Mouse (Mus musculus) hindbrain, embryonic 15.5 days (tissue): Measurements from ENCODE around the gene Shprh. TPM values are rescaled to one million over a fixed set of nuclear protein-coding genes. Genes with fewer than 3 reads are reported as not detected.
"Not testable (repeated sequence)": the region's sequence is repeated elsewhere in the genome, so short reads cannot be mapped to it uniquely, and the experiment has no call there.

Source experiments
- ATAC-seq: fragments of 200-750 bp; cut with Nextera tagmentation; 2 replicates; pipeline ENCODE4 v1.8.0; 2017; ENCODE audit warnings: low read depth, moderate number of reproducible peaks, moderate TSS enrichment; ENCODE audit not compliant: low FRiP score
- H3K27ac ChIP-seq: fragments of 300-500 bp; sonication (generic); replicated peaks from 2 replicates; pipeline ENCODE4 v1.5.1; 2015; ENCODE audit warnings: mild to moderate bottlenecking, inconsistent platforms
- H3K27me3 ChIP-seq: fragments of 300-500 bp; sonication (generic); 2 replicates; pipeline ENCODE4 v1.6.1; 2015; ENCODE audit warnings: control low read depth, inconsistent platforms
- H3K36me3 ChIP-seq: fragments of 300-500 bp; sonication (generic); 2 replicates; pipeline ENCODE4 v1.6.1; 2015; ENCODE audit warnings: control low read depth, inconsistent platforms
- H3K4me1 ChIP-seq: fragments of 300-500 bp; sonication (generic); replicated peaks from 2 replicates; pipeline ENCODE4 v1.6.1; 2015; ENCODE audit warnings: control low read depth, inconsistent platforms
- H3K4me2 ChIP-seq: fragments of 300-500 bp; sonication (generic); 2 replicates; pipeline ENCODE4 v1.6.1; 2015; ENCODE audit warnings: moderate library complexity, mild to moderate bottlenecking, inconsistent platforms
- H3K4me3 ChIP-seq: fragments of 300-500 bp; sonication (generic); 2 replicates; pipeline ENCODE4 v1.5.1; 2015; ENCODE audit warnings: mild to moderate bottlenecking, inconsistent platforms
- H3K9ac ChIP-seq: fragments of 300-500 bp; sonication (generic); 2 replicates; pipeline ENCODE4 v1.6.1; 2015; ENCODE audit warnings: inconsistent platforms
- H3K9me3 ChIP-seq: fragments of 300-500 bp; sonication (generic); 2 replicates; pipeline ENCODE4 v1.6.1; 2016; ENCODE audit warnings: control low read depth, inconsistent platforms
- WGBS: fragments of 180-500 bp; shearing (Covaris S2); methylation state at CpG from one replicate; pipeline ENCODE4 v1.1.7; 2015; 5-methylcytosine and 5-hydroxymethylcytosine counted together
- polyA plus RNA-seq: library from polyadenylated mRNA; unstranded; fragments of >200 nt; fragmentation: Nextera tagmentation; extraction: Ambion mirVana; gene quantifications from 2 replicates; pipeline ENCODE4 v1.2.1, GENCODE M21; 2015

Shprh gene
- polyA plus RNA-seq, 1 experiment from 2014 or later = 18.4 TPM

DNA sequence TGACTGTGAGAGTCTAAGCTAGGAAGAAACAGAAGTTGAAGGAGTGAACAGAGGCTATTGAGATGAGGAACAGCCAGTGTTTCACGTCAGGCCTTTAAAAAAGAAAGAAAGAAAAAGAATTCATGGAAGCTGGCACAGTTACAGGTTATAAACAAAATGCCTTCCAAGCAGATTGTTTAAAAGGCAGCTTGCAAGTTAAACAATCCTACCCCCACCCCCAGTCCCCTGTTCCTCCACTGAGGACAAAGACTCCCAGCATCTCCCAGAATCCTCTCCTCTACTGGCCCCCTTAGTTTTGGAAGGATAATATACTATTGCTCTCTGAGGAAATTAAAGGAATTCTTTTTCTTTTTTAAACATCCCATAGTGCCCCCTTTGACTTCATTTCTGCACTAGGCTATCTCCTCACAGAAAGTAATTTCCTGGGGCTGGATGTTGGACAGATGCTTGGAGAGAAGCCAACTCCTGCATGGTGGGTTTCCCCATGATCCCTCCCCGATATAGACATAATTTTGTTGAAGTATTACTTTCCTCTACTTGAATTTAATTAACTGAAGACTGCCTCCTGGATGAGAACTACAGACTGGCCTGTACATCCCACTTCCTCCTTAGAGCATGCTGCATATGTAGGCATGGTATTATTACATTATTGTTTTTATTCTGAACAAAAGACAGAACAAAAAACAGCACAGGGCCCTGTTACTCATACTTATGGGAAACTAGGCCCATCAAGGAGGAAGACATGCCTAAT is 101.2 kb downstream of the Shprh start:
- H3K9ac ChIP-seq = no peak overlapping the region
- H3K4me2 ChIP-seq = no peak overlapping the region
- H3K4me1 ChIP-seq = no peaks in the 10 kb centered on the region
- 0 out of 2 replicates have a peak, but pooled peaks have one; percentile 61 for ATAC-seq
- no peaks in the 10 kb centered on the region for H3K9me3 ChIP-seq
- no peak overlapping the region for H3K4me3 ChIP-seq
- H3K36me3 ChIP-seq = no peaks in the 10 kb centered on the region
- 32% methylated on average over 2 of the region's 2 CpGs for WGBS
- no peaks in the 10 kb centered on the region for H3K27me3 ChIP-seq
- no peak overlapping the region for H3K27ac ChIP-seq

DNA sequence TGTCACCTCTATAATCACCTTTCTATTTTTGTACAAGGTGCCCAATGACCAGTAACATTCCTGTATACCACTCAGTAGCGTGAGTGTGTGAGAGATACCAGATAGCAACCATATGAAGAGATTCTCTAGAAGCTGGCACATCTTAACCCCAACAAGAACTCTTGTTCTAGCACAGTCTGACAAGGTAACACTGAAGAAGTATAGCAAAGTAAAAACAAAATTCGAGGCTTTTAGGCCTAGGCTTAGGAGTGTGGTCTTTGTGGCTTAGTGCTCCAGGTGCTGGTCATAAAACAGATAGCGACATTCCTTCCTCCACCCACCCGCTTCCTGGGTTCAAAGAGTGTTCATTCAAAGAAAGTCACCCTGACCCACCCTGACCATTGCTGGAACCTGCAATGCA is 104.4 kb downstream of the Shprh start:
- not testable (repeated sequence) for H3K27ac ChIP-seq, H3K9ac ChIP-seq, H3K4me3 ChIP-seq, H3K4me1 ChIP-seq, H3K9me3 ChIP-seq, ATAC-seq, H3K27me3 ChIP-seq, H3K36me3 ChIP-seq, H3K4me2 ChIP-seq
- WGBS = 91% methylated on average over 4 of the region's 4 CpGs

DNA sequence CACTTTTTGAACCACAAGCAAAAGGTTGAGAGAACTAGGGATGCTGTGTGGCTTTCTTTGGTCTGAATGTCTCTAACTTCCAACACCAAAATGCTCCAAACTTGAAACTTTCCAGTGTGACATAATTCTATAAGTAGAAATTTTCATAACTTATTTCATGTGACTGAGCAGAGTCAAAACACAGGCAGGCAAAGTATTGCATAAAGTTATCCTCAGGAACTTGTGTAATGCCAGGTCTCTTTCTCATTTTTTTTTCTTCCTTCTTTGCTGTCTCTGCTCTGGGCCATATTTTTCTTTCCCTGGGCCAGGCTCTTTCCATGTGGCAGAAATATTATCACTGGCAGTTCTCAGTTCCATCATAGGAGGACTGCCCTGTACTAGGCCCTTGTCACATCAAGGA is 110.9 kb downstream of the Shprh start:
- Histone ChIP-seq H3K4me3 (no peak overlapping the region), H3K27me3 (no peaks in the 10 kb centered on the region), H3K36me3 (no peaks in the 10 kb centered on the region), H3K4me1 (no peaks in the 10 kb centered on the region), H3K9ac (no peak overlapping the region), H3K27ac (no peak overlapping the region), H3K4me2 (no peak overlapping the region), H3K9me3 (no peaks in the 10 kb centered on the region)
- no peak for ATAC-seq

DNA sequence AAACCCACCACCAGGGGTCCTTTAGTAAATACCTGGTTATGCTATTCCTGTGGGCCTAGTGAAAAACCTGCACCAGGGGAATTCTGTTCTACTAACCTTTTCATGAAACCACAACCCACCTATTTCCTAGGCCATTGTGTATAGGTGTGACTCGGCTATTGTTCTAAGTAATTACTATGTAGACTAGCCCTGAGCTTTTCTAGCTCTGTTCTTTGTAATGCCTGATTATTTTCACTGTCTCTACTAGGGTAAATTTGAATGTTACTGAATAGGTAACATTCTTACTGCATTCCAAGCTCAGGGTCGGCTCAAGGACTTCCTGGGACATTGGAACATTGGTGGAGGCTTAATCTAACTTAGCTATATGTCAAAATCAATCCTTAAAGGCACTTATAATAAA is 113.1 kb downstream of the Shprh start:
- WGBS = 88% methylated on average over 2 of the region's 2 CpGs
- H3K36me3 ChIP-seq, H3K27ac ChIP-seq, H3K4me2 ChIP-seq, H3K9ac ChIP-seq, H3K9me3 ChIP-seq, H3K4me3 ChIP-seq, H3K4me1 ChIP-seq, ATAC-seq, H3K27me3 ChIP-seq: not testable (repeated sequence)

DNA sequence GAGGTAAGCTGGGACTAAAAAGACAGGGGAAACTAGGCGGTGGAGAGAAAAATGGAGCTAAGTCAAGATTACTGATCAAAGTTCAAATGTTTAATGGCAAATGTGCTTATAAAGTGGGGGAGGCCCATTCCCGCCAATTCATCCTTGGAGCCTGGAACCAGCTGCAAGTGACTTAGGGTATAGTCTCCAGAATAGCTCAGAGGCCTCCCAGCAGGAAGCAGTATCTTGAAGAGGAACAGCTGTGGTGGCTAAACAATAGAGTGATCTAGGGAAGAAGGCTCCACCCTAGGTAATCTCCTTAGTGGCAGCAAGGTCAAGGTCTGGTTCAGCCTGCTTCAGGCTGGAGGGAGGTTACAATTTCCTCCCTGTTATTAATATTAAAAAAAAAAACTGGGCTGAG is 114.6 kb downstream of the Shprh start:
- not testable (repeated sequence) for H3K27me3 ChIP-seq, H3K36me3 ChIP-seq, H3K4me2 ChIP-seq, ATAC-seq, H3K4me3 ChIP-seq, H3K9me3 ChIP-seq, H3K27ac ChIP-seq, H3K9ac ChIP-seq, H3K4me1 ChIP-seq
- 92% methylated on average over 2 of the region's 2 CpGs for WGBS

Other genes starting within 250 kb of the Shprh start
- gene Grm1, start 67.1 kb upstream of the Shprh start, polyA plus RNA-seq = 9.9 and 10.7 TPM in 2 replicates
- gene Fbxo30, start 131.9 kb downstream of the Shprh start, polyA plus RNA-seq = 19.6 and 22.7 TPM in 2 replicates
- gene Epm2a, start 194.0 kb downstream of the Shprh start, polyA plus RNA-seq = 1.3 and 1.5 TPM in 2 replicates